Mouse (Mus musculus): ENCODE results near the gene Yaf2. TPM values are rescaled to one million over a fixed set of nuclear protein-coding genes. Genes with fewer than 3 reads are reported as not detected.

Yaf2 gene
- polyA plus RNA-seq, 1 experiment from 2014 or later: 85.8 TPM

DNA sequence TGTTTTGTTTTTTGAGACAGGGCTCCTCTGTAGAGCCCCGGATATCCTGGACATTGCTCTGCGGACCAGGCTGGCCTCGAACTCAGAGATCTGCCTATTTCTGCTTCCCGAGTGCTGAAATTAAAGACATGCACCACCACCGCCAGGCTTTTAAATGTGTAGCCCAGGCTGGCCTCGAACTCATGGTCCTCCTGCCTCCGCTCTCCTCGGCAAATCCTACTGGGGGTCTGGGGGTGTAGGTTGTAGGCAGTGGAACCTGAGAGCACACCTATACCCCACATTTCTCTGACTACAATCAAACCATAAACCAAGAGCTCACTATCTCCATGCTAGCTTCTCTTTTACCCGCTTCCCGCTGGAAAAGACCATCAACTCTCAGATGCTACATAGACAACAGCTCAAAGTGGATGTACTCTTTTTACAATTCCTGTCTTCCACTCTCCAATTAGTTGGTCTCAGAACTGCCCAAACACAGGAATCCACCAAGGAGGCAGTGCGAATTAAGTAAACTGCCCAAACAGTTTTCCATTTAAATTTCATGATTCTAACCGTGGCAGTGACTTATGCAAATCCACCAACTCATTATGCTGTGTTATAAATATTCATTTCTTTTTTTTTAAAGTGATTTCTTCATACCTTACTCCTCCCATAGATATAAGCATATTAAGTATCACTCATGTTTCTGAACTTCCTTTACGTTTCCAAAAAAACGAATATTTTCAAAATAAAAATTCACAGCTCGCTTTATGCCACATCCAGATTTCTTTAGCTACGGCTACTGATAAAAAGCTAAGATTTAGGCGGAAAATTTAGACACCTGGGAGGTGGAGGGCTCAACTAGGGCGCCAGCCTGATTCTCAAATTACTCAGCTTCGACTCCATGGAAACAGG is 62.7 kb downstream of the Yaf2 start:
- peaks cover 17% of the 10 kb centered on the region for H3K4me1 ChIP-seq (ENCODE audit: insufficient read depth, low read length)
- no peaks in the 10 kb centered on the region for H3K9me3 ChIP-seq (ENCODE audit: low read length)
- H3K27me3 ChIP-seq (ENCODE audit: insufficient read depth, low read length): no peaks in the 10 kb centered on the region
- H3K4me2 ChIP-seq (replicated peaks; ENCODE audit: low read depth, low read length): peak overlapping the region; percentile 76
- H3K27ac ChIP-seq (ENCODE audit: low read length): peak overlapping the region; percentile 84
- no peak for ATAC-seq (ENCODE audit: low FRiP score, low TSS enrichment)
- H3K9ac ChIP-seq (replicated peaks; ENCODE audit: low read length): peak overlapping the region; percentile 86
- H3K4me3 ChIP-seq (ENCODE audit: low read length): peak overlapping the region; percentile 79
- 36% methylated on average over 19 of the region's 19 CpGs for WGBS
- peaks cover 1% of the 10 kb centered on the region for H3K36me3 ChIP-seq (ENCODE audit: insufficient read depth, low read length)

DNA sequence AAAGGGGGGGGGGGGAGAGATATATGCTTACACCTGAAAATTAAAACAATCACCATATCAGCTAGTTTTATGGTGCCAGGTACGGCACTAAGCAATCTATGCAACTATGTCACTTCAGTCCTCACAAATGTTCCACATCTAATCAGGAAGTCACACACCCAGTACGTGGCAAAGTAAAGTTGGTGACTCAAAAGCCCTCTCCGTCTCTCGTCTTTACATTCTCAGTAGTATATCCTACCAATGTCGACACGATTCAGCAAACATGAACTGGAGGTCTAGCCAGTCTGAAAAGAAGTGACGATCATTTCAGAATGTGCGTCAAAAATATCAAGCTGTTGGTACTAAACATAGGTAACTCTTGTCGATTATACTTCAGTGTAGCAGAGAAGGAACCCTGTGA is 63.8 kb downstream of the Yaf2 start:
- 83% methylated on average over 9 of the region's 9 CpGs for WGBS
- H3K27ac ChIP-seq (ENCODE audit: low read length): no peak overlapping the region
- H3K27me3 ChIP-seq (ENCODE audit: insufficient read depth, low read length): no peaks in the 10 kb centered on the region
- no peaks in the 10 kb centered on the region; the same call in 1 of the 2 replicates for H3K36me3 ChIP-seq (ENCODE audit: insufficient read depth, low read length)
- H3K4me2 ChIP-seq (replicated peaks; ENCODE audit: low read depth, low read length): peak overlapping the region; percentile 8
- H3K9ac ChIP-seq (replicated peaks; ENCODE audit: low read length): no peak overlapping the region
- no peaks in the 10 kb centered on the region for H3K9me3 ChIP-seq (ENCODE audit: low read length)
- ATAC-seq (ENCODE audit: low FRiP score, low TSS enrichment): no peak
- H3K4me1 ChIP-seq (ENCODE audit: insufficient read depth, low read length): peaks cover 19% of the 10 kb centered on the region
- no peak overlapping the region for H3K4me3 ChIP-seq (ENCODE audit: low read length)

DNA sequence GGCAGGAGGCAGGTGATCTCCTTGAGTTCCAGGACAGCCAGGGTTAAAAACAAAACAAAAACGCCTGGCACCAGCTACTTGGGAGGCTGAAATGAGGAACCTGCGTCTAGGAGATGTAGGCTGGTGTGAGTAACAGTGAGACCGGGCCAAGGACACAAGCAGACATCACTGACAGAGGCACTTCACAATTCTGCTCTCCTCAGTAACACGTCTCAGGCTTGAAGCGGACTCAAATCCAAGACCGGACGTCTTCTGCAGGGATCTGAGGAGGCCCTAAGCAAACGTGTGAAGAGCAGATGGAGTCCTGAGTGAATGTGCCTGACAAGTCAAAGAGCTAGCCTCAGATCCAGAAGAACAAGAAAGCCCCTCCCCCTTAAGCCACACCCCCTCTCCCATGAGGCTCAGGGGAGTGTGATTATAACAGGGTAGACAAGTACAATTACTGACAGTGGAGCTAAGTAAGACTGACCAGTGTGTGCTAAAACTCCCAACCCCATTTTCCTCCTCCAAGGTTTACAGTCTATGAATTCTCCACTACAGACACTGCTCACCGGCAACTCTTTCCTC is 66.4 kb downstream of the Yaf2 start:
- ATAC-seq (ENCODE audit: low FRiP score, low TSS enrichment): no peak
- H3K4me1 ChIP-seq (ENCODE audit: insufficient read depth, low read length): peaks cover 17% of the 10 kb centered on the region
- WGBS: 74% methylated on average over 9 of the region's 9 CpGs

DNA sequence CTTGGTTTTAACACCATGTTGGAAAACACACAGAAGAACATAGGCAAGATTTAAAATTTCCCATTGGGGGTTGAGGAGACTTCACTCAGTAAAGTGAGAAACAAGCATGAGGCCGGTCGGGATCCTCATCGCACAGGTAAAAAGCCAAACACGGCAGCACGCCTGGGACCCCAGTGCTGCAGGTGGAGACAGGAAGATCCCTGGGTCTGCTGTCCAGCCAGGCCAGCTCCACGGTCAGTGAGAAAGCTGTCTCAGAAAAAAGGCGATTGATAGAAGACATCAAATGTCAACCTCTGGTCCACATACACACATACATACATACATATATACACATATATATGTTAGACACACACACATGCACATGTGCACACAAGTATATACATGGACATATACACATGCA is 67.2 kb downstream of the Yaf2 start:
- Histone ChIP-seq H3K4me2 (replicated peaks; ENCODE audit: low read depth, low read length) (no peak overlapping the region), H3K36me3 (ENCODE audit: insufficient read depth, low read length) (no peaks in the 10 kb centered on the region; the same call in 1 of the 2 replicates), H3K9me3 (ENCODE audit: low read length) (no peaks in the 10 kb centered on the region), H3K27ac (ENCODE audit: low read length) (no peak overlapping the region), H3K4me3 (ENCODE audit: low read length) (no peak overlapping the region), H3K4me1 (ENCODE audit: insufficient read depth, low read length) (peaks cover 17% of the 10 kb centered on the region), H3K9ac (replicated peaks; ENCODE audit: low read length) (no peak overlapping the region), H3K27me3 (ENCODE audit: insufficient read depth, low read length) (no peaks in the 10 kb centered on the region)
- 90% methylated on average over 7 of the region's 7 CpGs for WGBS
- no peak for ATAC-seq (ENCODE audit: low FRiP score, low TSS enrichment)

More for the DNA sequence above, 66.4 kb downstream of the Yaf2 start:
- Histone ChIP-seq H3K4me2 (replicated peaks; ENCODE audit: low read depth, low read length) (no peak overlapping the region), H3K27me3 (ENCODE audit: insufficient read depth, low read length) (no peaks in the 10 kb centered on the region), H3K9ac (replicated peaks; ENCODE audit: low read length) (no peak overlapping the region), H3K9me3 (ENCODE audit: low read length) (no peaks in the 10 kb centered on the region), H3K27ac (ENCODE audit: low read length) (no peak overlapping the region), H3K36me3 (ENCODE audit: insufficient read depth, low read length) (no peaks in the 10 kb centered on the region; the same call in 1 of the 2 replicates), H3K4me3 (ENCODE audit: low read length) (no peak overlapping the region)

DNA sequence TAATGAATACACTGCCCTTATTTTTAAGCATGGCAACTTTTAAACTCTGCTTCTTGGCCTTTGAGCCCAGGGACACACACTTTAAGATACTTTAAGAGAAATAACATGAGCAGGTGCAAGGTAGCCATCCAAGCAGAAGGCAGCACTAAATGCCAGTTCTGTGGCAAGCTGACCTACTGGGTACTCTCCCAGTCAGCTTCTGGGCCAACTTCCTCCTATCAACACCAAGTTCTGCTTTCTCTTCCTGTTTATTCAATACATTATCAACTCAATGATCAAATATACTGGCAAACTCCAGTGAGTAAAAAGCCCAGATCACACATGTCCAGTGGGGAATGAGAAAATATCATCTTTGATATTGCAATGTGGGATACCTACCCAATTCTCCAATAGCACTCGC is 68.7 kb downstream of the Yaf2 start:
- Histone ChIP-seq H3K27ac (ENCODE audit: low read length) (no peak overlapping the region), H3K9me3 (ENCODE audit: low read length) (no peaks in the 10 kb centered on the region), H3K4me1 (ENCODE audit: insufficient read depth, low read length) (0 out of 2 replicates have a peak, but pooled peaks cover 11% of the 10 kb centered on the region), H3K4me3 (ENCODE audit: low read length) (no peak overlapping the region), H3K36me3 (ENCODE audit: insufficient read depth, low read length) (no peaks in the 10 kb centered on the region; the same call in 1 of the 2 replicates), H3K9ac (replicated peaks; ENCODE audit: low read length) (no peak overlapping the region), H3K27me3 (ENCODE audit: insufficient read depth, low read length) (no peaks in the 10 kb centered on the region), H3K4me2 (replicated peaks; ENCODE audit: low read depth, low read length) (no peak overlapping the region)
- WGBS: 97% methylated on average over 1 of the region's 1 CpGs
- ATAC-seq (ENCODE audit: low FRiP score, low TSS enrichment): no peak

DNA sequence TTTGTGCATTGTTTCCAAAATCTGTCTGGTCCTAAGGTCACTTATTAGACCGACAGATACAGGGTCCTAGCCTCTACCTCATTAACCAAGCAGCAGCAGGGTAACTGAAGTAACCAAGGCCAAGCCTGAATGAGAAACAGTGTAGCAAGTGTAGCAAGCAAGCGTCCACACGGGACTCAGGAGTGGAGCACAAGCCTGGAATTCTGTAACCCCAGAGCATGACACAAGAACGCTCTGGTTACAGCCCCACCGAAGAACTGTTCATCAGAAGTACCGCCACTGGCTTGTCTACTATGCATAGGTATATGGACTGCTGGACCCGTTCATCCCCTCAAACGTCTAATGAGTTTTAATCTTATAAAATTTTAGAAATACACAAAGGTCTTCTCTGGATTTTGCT is 69.3 kb downstream of the Yaf2 start:
- Histone ChIP-seq H3K36me3 (ENCODE audit: insufficient read depth, low read length) (no peaks in the 10 kb centered on the region; the same call in 1 of the 2 replicates), H3K4me2 (replicated peaks; ENCODE audit: low read depth, low read length) (no peak overlapping the region), H3K27ac (ENCODE audit: low read length) (no peak overlapping the region), H3K27me3 (ENCODE audit: insufficient read depth, low read length) (no peaks in the 10 kb centered on the region), H3K9ac (replicated peaks; ENCODE audit: low read length) (no peak overlapping the region), H3K4me3 (ENCODE audit: low read length) (no peak overlapping the region), H3K9me3 (ENCODE audit: low read length) (no peaks in the 10 kb centered on the region), H3K4me1 (ENCODE audit: insufficient read depth, low read length) (0 out of 2 replicates have a peak, but pooled peaks cover 11% of the 10 kb centered on the region)
- 76% methylated on average over 8 of the region's 8 CpGs for WGBS
- no peak for ATAC-seq (ENCODE audit: low FRiP score, low TSS enrichment)

DNA sequence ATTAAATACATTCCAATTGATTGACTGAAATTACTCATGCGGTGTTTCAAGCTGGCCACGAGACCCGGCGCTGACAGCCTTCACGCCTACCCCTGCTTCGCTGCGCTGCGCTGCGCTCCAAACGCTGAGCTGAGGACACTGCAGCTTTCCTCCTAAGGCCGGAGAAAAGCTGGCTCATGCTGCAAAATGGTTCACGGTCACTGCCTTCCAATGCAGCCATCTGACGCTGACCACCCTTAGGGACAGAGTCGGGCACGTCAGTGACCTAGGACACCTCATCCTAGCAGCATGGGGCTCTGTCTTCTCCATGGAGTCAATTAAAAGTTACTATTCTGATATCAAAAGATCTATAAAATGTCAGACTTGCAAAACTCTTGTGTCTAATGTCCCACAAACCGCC is 70.4 kb downstream of the Yaf2 start:
- H3K4me1 ChIP-seq (ENCODE audit: insufficient read depth, low read length): 0 out of 2 replicates have a peak, but pooled peaks cover 11% of the 10 kb centered on the region
- peaks cover 2% of the 10 kb centered on the region; the same call in 1 of the 2 replicates for H3K36me3 ChIP-seq (ENCODE audit: insufficient read depth, low read length)
- H3K27ac ChIP-seq (ENCODE audit: low read length): no peak overlapping the region
- no peak overlapping the region for H3K4me2 ChIP-seq (replicated peaks; ENCODE audit: low read depth, low read length)
- no peak overlapping the region for H3K9ac ChIP-seq (replicated peaks; ENCODE audit: low read length)
- H3K4me3 ChIP-seq (ENCODE audit: low read length): no peak overlapping the region
- WGBS: 82% methylated on average over 16 of the region's 16 CpGs
- H3K9me3 ChIP-seq (ENCODE audit: low read length): no peaks in the 10 kb centered on the region
- ATAC-seq (ENCODE audit: low FRiP score, low TSS enrichment): no peak
- H3K27me3 ChIP-seq (ENCODE audit: insufficient read depth, low read length): no peaks in the 10 kb centered on the region

DNA sequence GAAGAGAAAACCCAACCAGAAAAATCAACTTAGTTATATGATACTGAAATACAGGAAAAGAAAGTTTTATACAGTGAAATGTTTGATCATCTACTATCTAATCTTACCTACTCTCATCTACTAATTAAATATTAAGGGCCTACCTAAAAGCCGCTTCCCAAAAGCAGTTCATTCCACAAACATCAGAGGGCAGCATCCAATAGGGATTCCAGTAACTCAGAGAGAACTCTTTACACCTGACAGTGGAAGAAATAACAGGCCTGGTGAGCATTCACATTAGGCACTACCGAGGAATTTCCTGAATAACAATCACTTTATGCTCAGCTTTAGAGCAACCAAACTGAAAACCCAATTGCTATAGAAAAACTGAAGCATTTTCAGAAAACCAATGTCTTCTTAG is 71.0 kb downstream of the Yaf2 start:
- no peak overlapping the region for H3K4me2 ChIP-seq (replicated peaks; ENCODE audit: low read depth, low read length)
- no peak overlapping the region for H3K27ac ChIP-seq (ENCODE audit: low read length)
- 33% methylated on average over 2 of the region's 2 CpGs for WGBS
- no peak for ATAC-seq (ENCODE audit: low FRiP score, low TSS enrichment)
- H3K9me3 ChIP-seq (ENCODE audit: low read length): no peaks in the 10 kb centered on the region
- peaks cover 7% of the 10 kb centered on the region; the same call in 1 of the 2 replicates for H3K36me3 ChIP-seq (ENCODE audit: insufficient read depth, low read length)
- no peaks in the 10 kb centered on the region for H3K27me3 ChIP-seq (ENCODE audit: insufficient read depth, low read length)
- H3K9ac ChIP-seq (replicated peaks; ENCODE audit: low read length): no peak overlapping the region
- no peak overlapping the region for H3K4me3 ChIP-seq (ENCODE audit: low read length)
- H3K4me1 ChIP-seq (ENCODE audit: insufficient read depth, low read length): 0 out of 2 replicates have a peak, but pooled peaks cover 11% of the 10 kb centered on the region

DNA sequence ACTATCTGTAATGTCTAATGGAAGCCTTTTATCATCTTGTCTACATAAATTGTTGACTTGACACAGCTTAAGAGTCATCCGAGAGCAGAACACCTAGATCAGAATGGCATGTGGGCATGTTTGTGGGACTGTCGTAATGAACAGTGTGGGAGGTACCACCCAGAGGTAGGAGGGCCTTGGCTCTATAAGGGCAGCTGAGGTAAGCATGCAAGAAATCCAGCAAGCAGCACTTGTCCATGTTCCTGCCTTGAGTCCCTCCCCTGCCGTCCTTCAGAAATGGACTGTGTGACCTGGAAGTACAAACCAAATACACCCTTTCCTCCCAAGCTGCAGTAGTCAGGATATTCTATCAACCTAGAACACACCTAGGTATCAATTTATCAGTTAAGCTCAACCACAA is 71.5 kb downstream of the Yaf2 start:
- Histone ChIP-seq H3K4me2 (replicated peaks; ENCODE audit: low read depth, low read length) (no peak overlapping the region), H3K9ac (replicated peaks; ENCODE audit: low read length) (no peak overlapping the region), H3K27me3 (ENCODE audit: insufficient read depth, low read length) (no peaks in the 10 kb centered on the region), H3K4me3 (ENCODE audit: low read length) (no peak overlapping the region), H3K27ac (ENCODE audit: low read length) (no peak overlapping the region), H3K9me3 (ENCODE audit: low read length) (no peaks in the 10 kb centered on the region), H3K4me1 (ENCODE audit: insufficient read depth, low read length) (0 out of 2 replicates have a peak, but pooled peaks cover 11% of the 10 kb centered on the region), H3K36me3 (ENCODE audit: insufficient read depth, low read length) (peaks cover 7% of the 10 kb centered on the region; the same call in 1 of the 2 replicates)
- no peak for ATAC-seq (ENCODE audit: low FRiP score, low TSS enrichment)
- 71% methylated on average over 3 of the region's 3 CpGs for WGBS

DNA sequence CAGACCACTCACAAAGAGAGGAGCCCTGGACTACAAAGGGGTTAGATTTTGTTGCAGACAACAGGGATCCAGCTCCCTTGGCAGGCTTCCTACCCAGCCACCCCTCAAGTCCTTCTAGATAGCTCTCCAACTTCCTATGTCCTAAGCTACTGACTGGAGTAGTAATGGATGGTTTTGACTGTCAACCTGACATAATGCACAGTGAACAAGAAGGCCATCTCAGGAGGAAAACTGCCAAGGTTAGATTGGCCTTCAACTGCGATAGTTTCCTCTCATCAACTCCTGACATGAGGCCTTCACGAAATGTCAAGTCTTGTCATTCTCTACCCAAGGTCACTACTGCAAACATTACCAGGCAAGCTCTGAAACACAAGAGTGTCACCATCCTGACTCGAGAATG is 72.5 kb downstream of the Yaf2 start:
- Histone ChIP-seq H3K4me3 (ENCODE audit: low read length) (no peak overlapping the region), H3K36me3 (ENCODE audit: insufficient read depth, low read length) (0 out of 2 replicates have a peak, but pooled peaks cover 11% of the 10 kb centered on the region), H3K27ac (ENCODE audit: low read length) (no peak overlapping the region), H3K9ac (replicated peaks; ENCODE audit: low read length) (no peak overlapping the region), H3K4me2 (replicated peaks; ENCODE audit: low read depth, low read length) (no peak overlapping the region), H3K27me3 (ENCODE audit: insufficient read depth, low read length) (no peaks in the 10 kb centered on the region), H3K4me1 (ENCODE audit: insufficient read depth, low read length) (0 out of 2 replicates have a peak, but pooled peaks cover 11% of the 10 kb centered on the region), H3K9me3 (ENCODE audit: low read length) (no peaks in the 10 kb centered on the region)
- ATAC-seq (ENCODE audit: low FRiP score, low TSS enrichment): no peak
- WGBS: 89% methylated on average over 3 of the region's 3 CpGs
